Mouse (Mus musculus) layer of hippocampus, postnatal 10 days (tissue): ENCODE data around the gene Sytl2. TPM values are rescaled to one million over a fixed set of nuclear protein-coding genes. Genes with fewer than 3 reads are reported as not detected.

ENCODE experiments used
- DNase-seq, 2 experiments: peaks; one replicate each; pipeline ENCODE4 v3.0.0; 2021; ENCODE audit warnings: low spot score in 2 of 2
- total RNA-seq, 2 experiments: library from RNA; stranded (reverse); gene quantifications; 2 replicates each; pipeline ENCODE4 v1.2.3; 2021

Sytl2 gene
- total RNA-seq, 2 experiments from 2014 or later = 26.9 to 32.3 TPM

DNA sequence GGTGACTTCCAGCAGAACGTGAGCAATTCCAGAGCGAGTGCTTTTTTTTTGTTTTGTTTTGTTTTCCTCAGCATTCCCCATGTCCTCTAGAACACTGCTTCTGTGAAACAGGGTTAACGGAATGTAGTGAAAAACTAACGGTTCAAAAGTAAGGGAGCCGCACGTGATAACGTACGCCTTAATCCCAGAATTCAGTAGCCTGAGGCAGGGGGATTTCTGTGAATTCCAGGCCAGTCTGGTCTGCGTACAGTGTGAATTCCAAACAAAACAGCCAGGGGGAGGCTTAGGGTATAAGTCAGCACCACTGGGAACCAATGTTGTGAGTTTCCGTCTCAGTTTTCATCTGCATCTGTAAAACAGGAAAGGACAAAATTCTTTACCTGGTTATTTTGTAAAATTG lies 155.5 kb downstream of the Sytl2 start:
- no peak for DNase-seq

Other genes with a start within 250 kb of the Sytl2 start
- gene Picalm, start 172.0 kb upstream of the Sytl2 start, total RNA-seq = 100 to 1,000 TPM; 196 to 214 TPM
- not detected for gene Ccdc83, start 36.5 kb upstream of the Sytl2 start, total RNA-seq
- gene Ccdc89, start 124.3 kb downstream of the Sytl2 start, total RNA-seq = under 1 TPM; 0.56 to 0.78 TPM
- gene Crebzf, start 140.5 kb downstream of the Sytl2 start, total RNA-seq = 10 to 100 TPM; 75.2 to 88.0 TPM
- 10 to 100 TPM; 43.0 to 47.0 TPM for gene Tmem126a, start 155.0 kb downstream of the Sytl2 start, total RNA-seq
- 10 to 100 TPM; 19.4 TPM for gene Tmem126b, start 173.7 kb downstream of the Sytl2 start, total RNA-seq
- 100 to 1,000 TPM; 264 to 268 TPM for gene Dlg2, start 174.4 kb downstream of the Sytl2 start, total RNA-seq